Mouse (Mus musculus) NIH3T3 (cell line): ENCODE data around the gene Gm20869.
"Not testable (repeated sequence)": the region's sequence is repeated elsewhere in the genome, so short reads cannot be mapped to it uniquely, and the experiment has no call there.

ENCODE experiments used
- DNase-seq: peaks from one replicate; pipeline ENCODE4 v3.0.0-alpha.2; 2012; ENCODE audit warnings: low read depth

Gene Gm20869

GRCm38 (mm10) chrY:71469149-71469548 is at the start of gene Gm20869:
Gene Gm20869, plus strand, starts transcription at chrY:71469449.
- not testable (repeated sequence) for DNase-seq
